Mouse (Mus musculus) ES-Bruce4 (cell line): Measurements from ENCODE around the gene Rai14.

Source experiments
- CTCF ChIP-seq: IDR thresholded peaks from one replicate; pipeline ENCODE4 v1.8.1; 2011; ENCODE audit warnings: low read depth, low read length
- EP300 ChIP-seq: IDR thresholded peaks from 2 replicates; pipeline ENCODE4 v1.6.1; 2011; ENCODE audit warnings: low read depth, low read length; ENCODE audit not compliant: insufficient read depth

DNA sequence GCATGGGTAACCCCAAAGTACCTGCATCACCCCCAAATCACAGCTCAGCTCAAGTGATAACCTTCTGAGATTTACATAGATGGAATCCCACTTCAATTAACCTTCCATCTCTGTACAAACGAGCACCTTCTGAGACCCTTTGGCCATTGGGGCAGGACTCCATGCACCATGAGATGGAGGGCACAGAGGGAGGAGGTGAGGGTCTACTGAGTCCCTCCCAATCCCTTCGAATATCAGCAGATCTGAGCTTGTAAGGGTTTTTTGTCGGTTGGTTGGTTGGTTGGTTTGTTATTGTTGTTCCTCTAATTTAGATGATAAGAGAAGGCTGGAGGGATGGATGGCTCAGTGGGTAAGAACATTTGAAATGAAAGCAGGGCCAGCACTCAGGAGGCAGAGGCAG, 5.1 kb upstream of the Rai14 start:
- no peak for TF ChIP-seq EP300
- TF ChIP-seq CTCF: no peak
